Mouse (Mus musculus) testis, postnatal 14 days (tissue): ENCODE measurements around the gene Fam117b.

ENCODE experiments used
- DNase-seq: peaks from one replicate; pipeline ENCODE4 v3.0.0; 2021; ENCODE audit warnings: low spot score

Gene Fam117b

DNA sequence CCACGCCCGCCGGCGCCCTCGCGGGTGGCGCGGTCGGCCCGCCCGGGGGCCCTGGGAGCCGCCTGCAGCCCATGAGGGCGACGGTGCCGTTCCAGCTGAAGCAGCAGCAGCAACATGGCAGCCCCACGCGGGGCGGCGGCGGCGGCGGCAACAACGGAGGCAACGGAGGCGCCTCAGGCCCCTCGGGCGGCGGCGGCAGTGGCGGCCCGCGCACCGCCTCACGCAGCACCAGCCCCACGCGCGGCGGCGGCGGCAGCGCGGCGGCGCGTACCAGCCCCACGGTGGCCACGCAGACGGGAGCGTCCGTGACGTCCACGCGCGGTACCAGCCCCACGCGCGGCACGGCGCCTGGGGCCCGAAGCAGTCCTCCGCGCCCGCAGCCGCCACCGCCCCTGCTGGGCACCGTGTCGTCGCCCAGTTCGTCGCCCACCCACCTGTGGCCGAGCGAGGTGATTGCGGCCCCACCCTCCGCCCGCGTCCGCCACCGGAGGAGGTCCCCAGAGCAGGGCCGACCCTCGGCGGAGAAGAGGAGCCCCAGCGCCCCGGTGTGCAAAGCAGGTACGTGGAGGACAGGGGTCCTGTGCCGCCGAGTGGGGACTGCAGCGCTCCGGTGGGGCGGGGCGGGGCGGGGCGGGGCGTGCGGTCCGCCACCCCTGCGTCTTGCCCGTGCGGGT, 526 bp downstream of the Fam117b start:
- DNase-seq: peak; percentile 62

DNA sequence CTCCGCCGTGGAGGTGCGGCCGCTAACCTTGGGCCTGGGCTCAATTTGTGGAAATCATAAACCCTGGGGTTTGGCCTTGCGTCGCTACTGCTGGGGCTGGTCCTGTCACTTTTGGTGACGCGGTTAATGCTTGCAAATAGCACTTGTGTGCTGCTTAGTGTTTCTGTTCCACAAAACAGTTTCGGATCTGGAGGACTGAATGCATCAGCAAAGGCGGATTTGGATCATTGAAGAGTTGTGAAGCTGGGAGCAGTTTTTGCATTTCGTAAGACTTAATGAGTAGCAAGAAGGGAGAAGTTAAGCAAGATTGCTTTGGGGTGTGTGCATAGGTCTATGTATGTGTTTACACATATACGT, 1.0 kb downstream of the Fam117b start:
- DNase-seq: no peak

DNA sequence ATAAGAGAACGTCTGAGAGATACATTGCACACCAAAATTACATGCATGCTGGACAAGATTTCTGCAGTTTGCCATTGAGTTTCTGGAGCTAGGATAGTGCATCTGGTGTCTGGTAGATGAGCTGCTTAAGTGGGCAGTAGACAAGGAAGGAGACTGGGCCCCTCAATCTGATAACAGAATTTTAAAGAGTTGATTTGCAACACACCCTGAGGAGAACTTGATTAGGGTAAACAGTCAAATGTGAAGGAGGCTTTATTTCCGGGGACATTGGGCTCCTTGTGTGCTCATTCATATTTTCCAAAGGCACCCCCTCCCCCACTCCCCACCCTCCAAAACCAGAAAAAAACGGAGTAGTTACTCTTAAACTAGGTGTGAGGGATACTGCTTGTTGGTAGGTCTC, 2.0 kb downstream of the Fam117b start:
- DNase-seq: no peak

DNA sequence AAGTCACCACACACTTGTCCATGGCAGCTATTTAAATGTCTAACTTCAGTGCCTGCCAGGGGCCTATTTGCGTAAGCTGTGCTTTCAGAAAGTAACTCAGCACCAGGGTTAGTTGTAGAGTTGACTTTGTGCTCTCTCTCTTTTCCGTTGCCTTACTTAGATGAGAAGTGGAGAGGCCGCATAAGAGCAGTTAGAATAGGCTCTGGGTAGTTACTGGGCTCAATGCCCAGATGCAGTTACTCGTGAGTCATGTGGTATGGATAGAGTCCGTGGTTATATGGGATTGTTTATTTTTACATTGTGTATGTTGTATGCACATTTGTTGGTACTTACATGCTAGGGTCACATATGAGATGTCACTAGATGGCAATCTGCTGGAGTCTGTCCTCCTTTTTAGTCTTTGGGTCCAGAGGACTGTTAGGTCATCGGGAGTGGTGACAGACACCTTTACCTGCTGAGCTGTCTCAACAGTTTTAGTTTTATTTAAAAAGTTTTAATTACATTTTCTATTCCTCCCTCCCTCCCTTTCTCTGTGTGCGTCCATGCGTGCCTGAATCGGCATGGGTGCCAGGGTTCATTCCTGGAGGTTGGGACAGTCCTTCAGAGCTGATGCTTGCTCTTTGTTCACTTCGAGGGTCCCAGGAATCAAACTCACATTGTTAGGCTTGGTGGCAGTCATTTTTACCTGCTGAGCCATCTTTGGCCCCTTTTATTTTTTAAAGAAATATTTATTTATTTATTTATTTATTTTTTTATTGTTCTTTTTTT, 3.2 kb downstream of the Fam117b start:
- no peak for DNase-seq

DNA sequence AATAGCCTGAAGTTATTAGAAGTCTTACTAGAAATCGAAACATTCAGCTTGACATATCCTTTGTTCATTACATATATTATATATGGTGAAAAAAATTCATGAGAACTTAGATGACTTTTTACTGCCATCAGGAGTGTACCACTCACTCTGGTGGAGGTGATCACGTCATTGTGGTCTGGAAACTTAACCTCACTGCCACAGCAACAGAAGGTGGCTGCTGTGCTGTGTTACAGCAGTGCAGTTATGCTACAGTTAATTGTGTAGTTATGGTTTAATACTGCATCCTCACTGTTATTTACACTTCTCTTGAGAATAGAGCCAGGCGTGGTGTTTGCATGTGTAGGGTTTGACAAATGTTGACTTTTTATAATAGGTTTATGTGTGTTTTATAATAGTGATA, 4.6 kb downstream of the Fam117b start:
- DNase-seq: no peak

DNA sequence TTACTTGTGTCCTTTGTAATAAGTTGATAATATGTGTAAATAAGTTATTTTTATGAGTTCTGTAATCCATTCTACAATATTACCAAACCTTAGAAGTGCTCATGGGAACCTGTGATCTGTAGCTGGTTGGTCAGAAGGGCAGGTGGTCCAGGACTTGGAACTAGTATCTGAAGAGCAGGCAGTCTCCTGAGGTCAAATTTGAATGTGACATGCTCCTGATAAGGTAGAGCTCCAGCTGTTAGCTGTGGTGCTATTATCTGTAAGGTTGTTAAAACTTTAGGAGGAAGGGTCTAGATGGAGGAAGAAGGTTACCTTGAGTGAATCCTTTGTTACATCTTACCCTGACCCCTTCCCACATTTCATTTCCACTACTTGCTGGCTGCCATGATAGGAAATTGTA, 5.3 kb downstream of the Fam117b start:
- no peak for DNase-seq

DNA sequence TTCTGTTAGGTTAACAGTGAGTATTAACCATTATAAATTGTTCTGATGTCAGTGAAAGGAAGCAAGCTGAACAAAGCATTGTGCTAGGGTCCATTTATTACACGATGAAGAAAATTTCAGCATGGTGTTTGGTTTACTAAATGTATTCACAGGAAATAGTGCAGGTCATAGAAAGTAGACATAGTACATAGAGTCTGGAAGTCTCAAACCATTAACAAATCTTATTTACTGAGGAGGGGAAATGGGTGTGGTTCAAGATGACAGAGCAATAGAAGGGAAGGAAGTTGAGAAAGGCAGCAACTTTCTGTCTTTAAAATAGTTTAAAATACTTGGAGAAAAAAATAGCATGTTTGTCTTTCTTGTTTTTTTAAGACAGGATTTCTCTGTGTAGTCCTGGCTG, 10.4 kb downstream of the Fam117b start:
- DNase-seq: no peak

DNA sequence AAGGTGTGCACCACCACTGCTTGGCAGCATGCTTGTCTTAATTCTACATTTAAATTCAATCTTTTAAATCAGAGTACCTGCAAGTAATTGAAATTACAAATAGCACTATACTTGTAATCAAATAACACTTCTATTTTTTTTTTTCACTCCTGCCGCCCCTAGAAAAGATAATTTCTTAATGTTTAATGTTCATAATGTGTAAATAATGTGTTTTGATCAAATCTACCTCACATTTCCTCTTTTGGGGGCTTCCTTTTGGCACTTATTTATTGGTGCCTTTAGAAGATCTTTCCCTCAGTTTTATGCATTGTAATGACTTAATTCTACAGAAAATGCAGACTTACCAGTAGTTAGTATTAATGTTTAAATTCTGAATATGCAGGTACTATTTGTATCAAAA, 10.9 kb downstream of the Fam117b start:
- DNase-seq: no peak

DNA sequence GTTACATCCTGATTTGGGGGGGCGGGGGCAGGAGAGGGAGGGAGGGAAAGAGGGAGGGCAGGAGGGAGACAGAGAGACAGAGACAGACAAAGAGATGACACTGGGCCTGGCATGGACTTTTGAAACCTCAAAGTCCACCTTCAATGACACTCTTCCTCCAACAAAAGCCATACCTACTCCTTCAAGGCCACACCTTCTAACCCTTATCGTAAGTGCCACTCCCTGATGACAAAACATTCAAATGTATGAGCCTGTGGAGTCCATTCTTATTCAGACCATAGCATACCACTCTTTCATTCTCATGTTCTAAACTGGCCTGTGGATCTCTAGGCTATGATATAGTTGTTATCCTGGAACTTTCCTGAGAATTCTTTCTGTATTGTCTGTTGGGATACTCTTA, 11.6 kb downstream of the Fam117b start:
- no peak for DNase-seq

DNA sequence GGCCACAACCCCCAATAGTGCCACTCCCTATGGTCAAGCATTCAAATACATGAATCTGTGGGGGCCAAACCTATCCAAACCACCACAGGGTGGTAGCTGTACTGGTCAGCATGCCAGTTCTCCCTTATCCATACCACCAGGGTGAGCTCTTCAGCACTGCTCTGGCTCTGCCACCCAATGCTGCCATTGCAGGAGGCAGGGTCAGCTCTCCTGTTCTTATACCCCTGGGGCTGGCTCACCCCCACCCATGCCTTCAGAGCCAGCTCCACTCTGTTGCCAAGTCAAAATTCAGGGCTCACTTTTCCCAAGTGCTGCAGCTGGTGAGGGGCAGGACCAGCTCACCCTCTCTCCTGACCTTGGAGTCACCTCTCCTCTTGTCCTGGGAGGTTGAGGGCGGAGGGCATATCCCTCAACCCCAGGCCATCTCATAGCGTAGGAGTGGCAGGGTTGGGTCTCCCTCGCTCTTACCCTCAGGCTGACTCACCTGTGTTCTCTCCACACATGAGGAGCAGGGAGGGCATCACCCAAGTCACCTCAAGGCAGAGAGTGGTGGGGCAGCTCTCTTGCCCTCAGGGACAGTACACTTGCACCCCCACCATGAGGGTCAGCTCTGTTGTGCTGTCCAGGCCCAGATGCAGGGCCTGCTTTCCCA, 13.3 kb downstream of the Fam117b start:
- DNase-seq: no peak

DNA sequence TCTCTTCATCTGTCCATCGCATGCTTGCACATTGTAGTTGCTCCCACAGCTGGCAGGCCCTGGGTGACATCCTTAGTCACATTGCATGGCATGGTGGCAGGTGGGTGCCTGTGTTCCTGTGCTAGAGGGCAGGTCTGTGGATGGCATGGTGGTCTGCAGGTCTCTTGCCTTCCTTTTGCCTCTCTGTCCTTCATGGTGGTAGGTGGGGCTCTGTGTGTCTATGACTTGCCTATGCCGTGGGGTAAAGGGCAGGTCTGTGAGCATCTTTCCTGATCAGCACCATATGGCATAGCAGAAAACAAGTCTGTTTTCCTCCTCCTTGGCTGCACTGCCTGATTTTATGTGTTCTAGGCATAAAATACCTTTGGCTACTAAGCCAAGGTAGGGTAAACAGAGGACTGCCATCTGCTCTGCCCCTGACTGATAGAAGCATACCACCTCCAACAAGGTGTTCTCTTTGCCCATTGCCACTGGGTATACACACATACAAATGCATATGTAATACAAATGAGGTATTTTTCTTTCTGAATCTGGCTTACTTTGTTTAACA, 14.4 kb downstream of the Fam117b start:
- no peak for DNase-seq

DNA sequence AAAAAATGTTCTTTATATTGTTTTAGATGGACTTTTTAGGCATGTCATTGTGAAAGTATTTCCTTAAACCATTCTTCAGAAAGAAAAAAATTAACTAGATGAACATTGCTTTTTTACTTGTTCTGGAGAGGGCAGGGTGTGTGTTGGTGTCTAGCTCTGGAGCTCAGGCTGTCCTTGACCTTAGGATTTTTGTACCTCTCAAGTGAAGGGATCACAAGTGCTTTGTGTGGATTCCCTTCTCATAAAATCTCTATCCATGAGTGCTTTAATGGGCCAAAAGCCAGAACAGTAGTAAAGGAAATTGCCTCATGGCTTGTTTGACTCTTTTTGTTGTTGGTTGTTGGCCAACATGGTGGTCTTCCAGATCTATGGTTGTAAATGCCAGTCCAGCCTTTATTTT, 18.1 kb downstream of the Fam117b start:
- DNase-seq: no peak

DNA sequence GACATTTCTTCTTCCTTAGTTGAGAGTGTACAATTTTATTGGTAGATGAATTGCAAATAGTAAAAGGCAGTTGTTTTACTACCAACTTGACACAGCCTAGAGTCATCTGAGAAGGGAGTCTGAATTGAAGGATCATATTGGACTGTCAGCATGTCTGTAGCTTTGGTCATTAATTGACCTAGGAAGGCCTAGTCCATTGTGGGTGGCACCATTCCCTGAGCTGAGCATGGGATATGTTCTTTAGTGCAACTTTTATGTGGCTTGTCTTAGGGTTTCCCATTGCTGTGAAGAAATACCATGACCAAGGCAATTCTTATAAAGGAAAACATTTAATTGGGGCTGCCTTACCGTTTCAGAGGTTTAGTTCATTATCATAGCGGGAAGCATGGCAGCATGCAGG, 20.2 kb downstream of the Fam117b start:
- DNase-seq: no peak

DNA sequence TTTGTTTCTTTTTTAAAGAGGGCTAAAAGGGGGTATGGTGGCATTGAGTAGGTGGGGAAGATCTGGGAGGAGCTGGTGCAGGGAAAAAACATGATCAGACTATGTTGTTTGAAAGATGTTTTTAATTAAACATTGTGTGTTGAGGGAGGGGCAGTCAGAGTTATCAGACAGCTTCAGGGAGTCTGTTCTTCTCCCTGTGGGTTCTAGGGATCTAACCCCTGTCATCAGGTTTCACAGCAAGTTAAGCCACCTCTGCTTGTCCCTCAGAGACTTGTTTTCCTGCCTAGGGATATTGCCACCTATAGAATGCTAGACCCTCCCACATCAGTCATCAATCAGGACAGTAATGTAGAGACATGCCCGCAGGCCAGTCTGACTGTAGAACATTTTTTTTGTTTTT, 28.3 kb downstream of the Fam117b start:
- DNase-seq: no peak

DNA sequence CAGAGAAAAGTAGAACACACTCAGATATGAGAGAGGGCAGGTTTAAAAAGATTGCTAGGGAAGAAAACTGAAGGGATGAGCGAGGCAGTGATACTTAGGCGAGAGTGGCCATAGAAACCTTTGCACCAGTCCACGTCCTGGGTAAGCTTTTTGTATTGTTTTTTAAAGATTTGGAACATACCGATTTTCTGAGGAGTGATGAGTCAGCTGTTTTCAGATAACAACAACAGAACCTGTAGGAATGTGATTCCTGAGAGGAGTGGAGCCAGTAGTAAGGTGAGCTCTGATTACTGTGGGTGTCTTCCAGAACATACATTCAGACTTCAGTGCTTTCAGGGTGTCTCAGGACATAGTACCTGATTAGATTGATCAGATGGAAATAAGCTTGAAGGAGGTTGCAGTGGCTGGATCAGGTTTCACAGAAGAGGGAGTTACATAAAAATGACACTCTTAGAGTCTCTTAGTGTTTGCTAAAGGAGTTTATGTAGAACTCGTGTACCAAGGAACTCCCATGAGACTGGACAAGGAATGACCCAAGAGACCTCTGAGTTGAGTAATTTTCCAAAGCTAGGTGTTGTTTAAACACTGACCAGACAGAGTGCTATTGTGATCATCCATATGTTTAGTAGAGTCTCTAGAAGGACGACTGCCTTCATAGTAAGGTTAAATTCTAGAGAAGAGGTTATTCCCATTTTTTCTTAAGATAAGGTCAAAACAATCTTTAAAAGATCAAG, 29.4 kb downstream of the Fam117b start:
- no peak for DNase-seq

DNA sequence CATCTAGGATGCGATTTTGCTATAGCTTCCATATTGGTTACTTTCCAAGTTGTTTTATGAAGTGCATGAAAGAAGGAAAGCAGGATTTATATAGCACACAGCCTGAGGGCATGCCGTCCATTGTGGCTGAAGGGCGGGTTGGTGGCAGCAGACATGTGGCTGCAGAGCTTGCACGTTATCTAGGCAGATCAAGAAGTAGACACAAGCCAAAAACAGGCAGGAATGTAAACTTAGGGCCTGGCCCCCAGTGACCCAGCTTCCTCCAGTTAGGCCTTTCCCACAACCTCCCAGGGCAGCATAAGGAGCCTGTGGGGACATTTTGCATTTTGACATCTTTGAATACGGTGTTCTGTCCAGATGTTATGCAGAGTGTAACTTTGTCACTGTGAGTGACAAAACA, 31.0 kb downstream of the Fam117b start:
- no peak for DNase-seq

DNA sequence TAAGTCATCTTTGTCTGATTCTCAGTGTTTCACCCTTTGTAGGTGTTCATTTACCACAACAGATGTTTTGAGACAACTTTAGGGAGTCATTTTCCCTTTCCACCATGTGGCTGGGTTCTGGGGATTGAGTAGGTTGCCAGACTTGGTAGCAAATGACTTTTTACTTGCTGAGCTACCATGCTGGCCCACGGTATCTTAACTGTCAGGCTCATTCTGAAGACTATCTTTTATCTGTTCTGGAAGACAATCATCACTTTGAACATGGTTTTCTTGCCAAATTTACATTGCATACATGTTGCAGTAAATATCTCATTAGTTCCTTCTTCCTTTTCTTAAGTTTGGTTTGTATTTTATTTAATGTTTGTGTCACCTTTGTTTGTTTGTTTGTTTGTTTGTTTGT, 33.2 kb downstream of the Fam117b start:
- DNase-seq: no peak

DNA sequence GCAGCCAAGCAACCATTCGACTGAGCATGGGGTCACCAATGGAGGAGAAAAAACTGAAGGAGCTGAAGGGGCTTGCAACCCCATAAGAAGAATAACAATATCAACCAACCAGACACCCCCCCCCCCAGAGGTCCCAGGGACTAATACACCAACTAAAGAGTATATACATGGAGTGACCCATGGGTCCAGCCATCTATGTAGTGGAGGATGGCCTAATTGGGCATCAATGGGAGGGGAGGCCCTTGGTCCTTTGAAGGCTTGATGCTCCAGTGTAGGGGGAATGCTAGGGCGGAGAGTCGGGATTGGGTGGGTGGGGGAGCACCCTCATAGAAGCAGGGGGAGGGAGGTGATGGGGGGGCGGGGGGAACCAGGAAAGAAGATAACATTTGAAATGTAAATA, 34.7 kb downstream of the Fam117b start:
- no peak for DNase-seq

DNA sequence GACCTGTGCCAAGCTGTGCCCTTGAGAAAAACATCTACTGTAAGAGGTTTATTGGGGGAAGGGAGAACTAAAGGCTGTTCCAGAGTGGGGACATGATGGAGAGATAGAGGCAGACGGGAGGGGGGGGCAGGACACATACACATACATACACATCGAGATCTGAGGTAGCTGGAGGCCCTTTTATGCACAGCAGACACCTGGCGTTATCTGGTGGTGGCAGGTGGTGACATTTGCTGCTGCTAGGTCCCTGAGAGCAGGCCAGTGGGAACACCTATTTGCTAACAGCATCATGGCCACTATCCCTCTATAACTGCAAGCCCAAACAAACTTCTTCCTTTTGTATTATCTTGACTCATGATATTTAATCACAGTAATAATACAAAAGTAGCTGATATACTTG, 44.4 kb downstream of the Fam117b start:
- DNase-seq: no peak

DNA sequence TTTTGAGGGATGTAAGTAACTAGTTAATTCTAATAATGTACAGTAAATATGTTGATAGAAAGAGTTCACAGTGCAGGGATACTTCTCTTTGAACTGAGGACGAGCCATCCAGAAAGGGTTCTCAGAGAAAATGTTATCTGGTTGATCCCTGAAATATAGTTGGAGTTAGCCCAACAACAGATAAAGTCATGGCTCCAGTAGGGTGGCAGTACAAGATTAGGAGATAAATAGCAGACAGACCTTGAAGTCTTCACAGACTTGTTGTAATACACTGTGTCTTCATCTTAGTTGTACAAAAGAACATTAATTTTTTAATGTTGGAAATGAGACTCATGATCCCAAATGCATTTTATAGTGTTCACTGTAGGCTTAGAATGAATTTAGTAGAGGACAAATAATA, 47.1 kb downstream of the Fam117b start:
- no peak for DNase-seq

DNA sequence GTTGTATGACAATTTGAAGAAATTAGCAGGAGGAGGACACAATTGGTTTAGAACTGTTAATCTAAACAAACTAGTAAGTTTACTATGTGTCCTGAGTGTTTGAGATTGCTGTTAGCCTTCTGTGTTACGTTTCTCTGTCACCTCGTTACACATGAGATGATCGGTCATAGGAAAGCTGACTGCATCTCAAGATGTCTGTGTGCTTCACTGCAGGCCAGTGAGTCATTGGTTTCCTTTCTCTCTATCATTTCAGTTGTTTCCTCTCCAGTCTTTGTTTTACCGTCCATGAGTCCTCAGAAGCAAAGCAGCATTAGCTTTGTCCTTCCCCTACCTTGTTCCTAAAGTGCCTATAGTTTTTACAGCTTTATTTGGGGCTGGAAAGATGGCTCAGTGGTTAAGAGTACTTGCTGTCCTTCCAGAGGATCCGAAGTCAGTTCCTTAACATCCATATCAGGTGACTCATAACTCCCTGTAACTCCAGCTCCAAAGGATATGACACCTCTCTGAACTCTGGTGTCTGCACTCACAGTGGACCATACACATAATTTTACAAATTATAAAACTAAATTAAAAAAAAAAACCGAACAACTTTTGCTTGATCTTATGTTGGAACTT, 53.5 kb downstream of the Fam117b start:
- no peak for DNase-seq

DNA sequence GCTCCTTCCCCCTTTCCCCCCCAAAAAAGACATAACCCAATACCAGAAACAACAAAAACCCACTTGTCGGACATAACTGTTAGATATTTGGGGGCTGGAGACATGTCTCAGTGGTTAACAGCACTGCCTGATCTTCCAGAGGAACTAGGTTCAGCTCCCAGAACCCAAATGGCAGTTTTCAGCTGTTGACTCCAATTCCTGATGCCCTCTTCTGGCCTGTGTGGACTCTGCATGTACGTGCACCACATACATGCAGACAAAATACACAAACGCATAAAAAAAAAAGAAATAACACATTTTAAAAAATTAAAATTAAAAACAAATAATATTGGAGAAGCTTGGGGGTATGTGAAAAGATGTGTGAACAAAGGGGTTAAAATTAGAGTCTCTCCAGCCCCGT, 54.5 kb downstream of the Fam117b start:
- no peak for DNase-seq
